Mouse (Mus musculus): ENCODE data around the gene Fzd2.
"Not testable (repeated sequence)": the region's sequence is repeated elsewhere in the genome, so short reads cannot be mapped to it uniquely, and the experiment has no call there.

Fzd2 gene

DNA sequence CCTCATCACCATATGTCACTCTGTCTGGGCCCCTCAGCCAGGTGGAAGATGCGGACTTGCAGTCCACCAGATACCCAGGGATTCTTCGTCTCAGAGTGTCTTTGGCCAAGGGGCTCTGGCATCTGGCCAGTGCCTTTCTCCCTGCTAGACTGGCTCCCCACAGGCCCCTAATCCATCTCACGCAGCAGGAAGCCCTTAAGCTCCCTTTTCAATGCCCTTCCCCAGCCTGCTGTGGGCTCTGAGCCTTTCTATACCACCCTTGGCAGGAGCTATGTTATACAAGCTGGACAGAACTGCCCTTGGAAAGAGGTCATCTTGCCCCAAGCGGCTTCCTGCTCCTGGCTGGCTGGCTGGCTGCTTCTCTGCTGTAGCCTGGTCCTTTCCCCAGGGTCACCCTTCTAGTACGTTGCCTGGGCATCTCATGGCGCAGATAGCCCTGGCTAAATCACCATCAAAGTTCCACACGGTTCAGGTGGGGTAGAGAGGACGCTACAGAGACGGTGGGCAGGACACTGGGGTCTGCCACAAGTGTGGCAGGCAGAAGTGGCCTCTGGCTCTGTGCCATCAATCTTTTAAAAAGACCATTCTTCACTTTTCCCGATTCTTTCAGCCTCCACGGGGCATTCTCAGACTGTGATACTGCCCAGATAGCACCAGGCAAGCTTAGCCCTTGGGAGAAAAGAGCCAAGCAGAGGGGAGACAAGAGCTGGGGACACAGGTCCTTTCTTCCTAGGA, 22.7 kb upstream of the Fzd2 start:
- DNase-seq: no peak

DNA sequence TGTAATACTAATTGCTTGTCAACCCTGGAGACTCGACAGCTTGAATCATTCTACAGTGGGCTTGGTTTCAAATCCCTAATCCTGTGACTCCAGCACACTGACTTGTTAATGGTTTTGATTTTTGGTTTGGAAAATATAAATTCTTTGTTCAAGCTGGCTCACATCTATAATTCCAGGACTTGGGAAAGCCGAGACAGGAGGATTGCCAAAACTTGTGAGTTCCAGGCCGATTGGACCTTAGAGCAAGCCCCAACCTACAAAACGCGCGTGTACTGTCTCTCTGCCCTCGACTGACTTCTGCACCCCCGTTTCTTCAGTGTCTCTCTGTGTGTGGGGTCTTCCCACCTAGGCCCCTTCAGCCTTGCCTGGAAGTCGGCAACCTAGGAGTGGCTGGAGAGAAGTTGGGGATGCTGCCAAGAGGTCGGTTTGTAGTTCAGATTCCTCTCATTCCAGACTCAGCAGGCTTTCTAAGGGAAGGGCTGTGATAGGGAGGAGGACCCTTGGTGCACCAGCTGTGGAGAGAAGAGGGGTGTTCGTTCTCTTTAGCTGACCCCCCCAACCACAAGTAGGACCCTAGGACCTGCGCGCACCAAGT, 22.1 kb upstream of the Fzd2 start:
- DNase-seq: peak; percentile 56 to 58

DNA sequence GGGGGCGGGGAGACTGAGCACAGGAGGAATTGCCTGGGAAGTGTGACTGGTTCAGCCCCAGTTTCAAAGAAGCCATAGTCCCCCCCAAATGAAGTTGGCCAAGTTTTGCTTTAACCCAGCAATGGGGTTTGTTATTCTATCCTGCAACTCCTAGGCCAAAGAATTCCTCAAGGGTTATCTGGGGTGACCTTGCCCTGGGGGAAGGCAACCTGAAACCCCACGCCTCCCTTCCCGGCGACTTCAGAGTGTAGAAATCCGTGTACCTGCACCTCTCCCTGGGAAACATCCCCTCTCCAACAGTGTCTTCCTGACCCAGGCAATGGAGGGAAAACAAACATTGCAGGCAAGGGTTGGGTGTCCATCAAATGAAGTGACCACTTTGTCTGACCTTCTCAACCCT, 21.5 kb upstream of the Fzd2 start:
- DNase-seq: no peak

DNA sequence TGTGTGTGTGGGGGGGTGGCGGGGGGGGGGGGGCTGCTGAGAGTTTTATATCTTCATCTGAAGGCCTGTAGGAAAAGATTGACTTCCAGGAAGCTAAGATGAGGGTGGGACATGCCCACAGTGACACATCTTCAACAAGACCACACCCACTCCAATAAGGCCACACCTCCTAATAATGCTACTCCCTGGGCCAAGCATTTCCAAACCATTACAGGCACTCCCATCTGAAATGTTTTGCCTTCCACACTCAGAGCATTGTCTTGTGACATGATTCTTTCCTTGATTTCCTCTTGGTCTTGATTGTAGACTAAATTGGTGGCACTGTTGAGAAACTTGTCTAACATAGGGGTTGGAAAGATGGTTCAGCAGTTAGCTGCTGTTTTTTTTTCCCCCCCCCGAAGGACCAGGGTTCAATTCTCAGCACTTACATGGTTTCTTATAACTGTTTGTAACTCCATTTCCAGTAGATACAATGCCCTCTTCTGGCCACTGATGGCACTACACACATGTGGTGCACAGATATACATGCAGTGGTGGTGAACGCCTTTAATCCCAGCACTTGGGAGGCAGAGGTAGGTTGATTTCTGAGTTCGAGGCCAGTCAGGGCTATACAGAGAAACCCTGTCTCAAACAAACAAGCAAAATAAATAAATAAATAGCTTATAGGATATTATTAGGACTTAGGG, 17.6 kb upstream of the Fzd2 start:
- DNase-seq: no peak

DNA sequence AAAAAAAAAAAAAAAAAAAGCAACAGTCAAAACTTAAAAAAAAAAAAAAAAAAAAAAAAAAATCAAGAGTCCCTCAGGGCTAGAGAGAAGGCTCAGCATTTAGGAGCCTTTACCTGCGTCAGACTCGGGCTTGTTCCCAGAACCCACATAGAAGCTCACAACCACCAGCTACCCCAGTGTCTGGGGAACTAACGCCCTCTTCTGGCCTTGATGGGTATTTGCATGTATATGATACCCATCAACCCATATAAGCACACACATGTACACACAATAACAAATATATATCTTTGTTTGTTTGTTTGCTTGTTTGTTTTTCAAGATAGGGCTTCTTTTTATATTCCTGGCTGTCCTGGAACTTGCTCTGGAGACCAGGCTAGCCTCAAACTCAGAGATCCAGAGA, 16.6 kb upstream of the Fzd2 start:
- DNase-seq: no peak

DNA sequence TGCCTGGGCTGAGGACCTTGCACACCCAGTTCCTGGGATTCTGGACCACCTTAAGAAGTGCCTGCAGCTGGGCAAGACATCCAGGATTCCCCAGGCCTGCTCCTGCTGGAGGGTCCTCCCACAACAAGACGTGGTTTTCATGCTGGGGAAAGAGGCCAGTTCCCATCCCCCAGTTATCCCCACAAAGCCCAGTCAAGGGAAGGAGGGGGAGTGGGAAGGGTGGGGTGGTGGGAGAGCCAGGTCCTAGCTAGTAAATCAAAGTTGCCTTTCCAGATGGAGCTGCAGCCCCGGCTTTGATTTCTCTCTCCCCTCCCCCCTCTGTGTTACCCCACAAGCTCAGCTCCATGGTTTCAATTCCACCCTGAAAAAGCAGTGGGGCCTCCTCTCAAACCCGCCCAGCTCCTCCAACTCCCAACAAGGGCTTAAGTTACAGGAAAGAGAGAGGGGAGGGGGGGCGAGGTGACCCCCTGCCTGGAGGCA, 8.8 kb upstream of the Fzd2 start:
- DNase-seq: no peak

DNA sequence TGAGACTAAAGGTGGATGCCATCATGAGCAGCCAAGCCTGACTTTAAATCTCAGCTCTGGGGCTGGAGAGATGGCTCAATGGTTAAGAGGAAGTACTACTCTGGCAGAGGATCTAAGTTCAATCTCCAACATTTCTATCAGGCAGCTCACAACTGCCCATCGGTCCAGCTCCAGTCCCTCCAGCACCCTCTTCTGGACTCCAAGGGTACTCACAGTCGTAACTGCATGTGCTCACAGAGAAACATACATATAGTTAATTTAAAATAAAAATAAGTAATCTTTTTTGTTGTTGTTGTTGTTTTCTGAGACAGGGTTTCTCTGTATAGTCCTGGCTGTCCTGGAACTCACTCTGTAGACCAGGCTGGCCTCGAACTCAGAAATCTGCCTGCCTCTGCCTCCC, 4.3 kb upstream of the Fzd2 start:
- no peak for DNase-seq

DNA sequence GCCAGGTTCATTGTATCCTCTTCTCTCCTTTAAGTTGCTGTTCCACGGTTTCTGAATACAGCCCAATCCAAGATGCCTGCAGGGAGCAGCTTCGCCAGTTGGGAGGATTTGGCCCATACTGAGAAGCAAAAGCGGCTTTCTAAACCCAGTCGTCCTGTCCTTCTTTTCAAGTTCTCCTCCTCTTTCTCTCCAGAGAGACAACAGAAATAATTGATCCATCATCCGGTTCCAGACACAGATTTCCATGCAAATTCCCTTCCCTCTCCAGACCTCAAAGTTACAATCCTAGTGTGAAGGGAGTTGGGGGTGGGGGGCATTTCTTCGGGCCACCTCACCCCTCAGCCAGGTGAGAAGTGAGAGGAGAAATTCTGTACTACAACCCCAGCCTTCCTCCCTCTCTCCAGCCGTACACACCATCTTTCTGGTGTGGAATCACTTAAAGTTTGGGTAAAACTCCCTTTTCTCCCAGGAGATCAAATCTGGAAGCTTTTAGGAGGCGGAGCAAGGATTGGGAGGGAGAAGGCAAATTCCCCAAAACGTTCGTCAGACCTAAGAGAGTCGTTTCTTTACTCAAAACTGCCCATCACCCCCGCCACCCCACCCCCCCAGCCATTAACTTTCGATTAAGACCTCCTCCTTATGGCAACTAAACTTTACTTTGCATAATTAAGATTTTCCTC, 1.2 kb upstream of the Fzd2 start:
- DNase-seq: peak in 1 of 2 experiments; percentile 20

DNA sequence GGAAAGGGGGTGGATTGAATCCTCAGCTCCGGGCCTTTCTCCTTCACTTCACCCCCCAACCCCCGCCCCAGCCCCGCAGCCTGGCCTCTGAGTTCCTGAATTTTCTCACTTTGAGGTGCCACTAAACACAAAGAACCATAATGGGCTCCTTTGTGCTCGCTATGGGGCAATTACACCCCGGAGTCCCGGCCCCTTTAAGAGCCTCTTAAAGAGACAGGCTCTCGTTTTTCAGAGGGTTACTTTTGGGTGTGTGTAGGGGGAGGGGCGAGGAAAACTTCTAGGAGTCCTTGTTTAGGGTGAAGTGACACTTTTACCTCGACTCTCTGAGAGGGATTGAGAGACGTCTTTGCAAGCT, 723 bp upstream of the Fzd2 start:
- peak; percentile 52 to 69 for DNase-seq

DNA sequence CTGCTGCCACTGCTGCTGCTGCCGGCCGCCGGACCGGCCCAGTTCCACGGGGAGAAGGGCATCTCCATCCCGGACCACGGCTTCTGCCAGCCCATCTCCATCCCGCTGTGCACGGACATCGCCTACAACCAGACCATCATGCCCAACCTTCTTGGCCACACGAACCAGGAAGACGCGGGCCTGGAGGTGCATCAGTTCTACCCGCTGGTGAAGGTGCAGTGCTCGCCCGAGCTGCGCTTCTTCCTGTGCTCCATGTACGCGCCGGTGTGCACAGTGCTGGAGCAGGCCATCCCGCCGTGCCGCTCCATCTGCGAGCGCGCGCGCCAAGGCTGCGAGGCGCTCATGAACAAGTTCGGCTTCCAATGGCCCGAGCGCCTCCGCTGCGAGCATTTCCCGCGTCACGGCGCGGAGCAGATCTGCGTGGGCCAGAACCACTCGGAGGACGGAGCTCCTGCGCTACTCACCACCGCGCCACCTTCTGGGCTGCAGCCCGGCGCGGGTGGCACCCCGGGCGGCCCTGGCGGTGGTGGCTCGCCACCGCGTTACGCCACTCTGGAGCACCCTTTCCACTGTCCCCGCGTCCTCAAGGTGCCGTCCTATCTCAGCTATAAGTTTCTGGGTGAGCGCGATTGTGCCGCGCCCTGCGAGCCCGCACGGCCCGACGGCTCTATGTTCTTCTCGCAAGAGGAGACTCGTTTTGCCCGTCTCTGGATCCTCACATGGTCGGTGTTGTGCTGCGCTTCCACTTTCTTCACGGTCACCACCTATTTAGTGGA, 769 bp downstream of the Fzd2 start:
- peak; percentile 14 to 28 for DNase-seq

DNA sequence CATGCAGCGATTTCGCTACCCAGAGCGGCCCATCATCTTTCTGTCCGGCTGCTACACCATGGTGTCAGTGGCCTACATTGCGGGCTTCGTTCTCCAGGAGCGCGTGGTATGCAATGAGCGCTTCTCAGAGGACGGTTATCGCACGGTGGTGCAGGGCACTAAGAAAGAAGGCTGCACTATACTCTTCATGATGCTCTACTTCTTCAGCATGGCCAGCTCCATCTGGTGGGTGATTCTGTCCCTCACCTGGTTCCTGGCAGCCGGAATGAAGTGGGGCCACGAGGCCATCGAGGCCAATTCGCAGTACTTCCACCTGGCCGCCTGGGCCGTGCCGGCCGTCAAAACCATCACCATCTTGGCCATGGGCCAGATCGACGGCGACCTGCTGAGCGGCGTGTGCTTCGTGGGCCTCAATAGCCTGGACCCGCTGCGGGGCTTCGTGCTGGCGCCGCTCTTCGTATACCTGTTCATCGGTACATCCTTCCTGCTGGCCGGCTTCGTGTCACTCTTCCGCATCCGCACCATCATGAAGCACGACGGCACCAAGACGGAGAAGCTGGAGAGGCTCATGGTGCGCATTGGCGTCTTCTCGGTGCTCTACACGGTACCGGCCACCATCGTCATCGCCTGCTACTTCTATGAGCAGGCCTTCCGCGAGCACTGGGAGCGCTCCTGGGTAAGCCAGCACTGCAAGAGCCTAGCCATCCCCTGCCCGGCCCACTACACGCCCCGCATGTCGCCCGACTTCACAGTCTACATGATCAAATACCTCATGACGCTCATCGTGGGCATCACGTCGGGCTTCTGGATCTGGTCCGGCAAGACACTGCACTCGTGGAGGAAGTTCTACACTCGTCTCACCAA, 1.6 kb downstream of the Fzd2 start:
- DNase-seq: peak in 1 of 2 experiments; percentile 9

DNA sequence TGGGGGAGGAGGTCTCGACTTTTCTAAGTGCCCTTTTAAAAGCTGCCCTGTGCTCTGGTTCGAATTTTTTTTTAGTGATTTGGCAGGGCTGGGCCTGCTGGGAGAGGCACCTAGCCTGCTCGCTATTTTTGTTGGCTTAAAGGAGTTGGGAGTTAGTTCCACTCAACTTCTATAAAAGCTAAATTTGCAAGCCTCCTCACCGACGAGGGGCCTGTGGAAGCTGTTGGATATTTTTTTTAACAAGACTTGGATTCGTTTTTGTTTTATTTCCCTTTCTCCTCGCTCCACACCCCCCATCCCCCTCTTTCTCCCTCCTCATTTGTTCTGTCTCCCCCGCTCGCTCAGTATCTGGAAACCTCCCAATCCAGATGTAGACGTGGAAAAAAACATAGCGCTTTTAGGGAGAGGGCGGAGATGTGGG, 2.6 kb downstream of the Fzd2 start:
- DNase-seq: no peak

DNA sequence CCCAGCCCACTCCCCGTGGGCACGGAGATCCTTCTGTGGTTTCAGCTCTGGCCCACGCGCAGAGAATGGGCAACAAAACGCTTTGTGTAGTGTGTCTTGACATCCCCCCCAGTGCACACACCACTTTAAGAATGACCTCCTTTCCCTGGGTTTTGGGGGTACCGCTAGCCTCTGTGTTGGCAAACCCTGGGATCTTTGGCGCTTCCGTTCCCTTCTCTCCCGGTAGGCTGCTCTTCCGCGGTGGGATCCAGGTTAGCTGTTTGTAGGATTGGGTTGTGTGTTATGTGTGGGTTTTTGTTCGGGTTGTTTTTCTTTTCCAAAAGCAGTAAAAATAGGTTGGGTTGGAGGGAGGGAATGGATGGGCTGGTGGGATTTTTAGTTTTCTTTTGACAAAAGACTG, 3.0 kb downstream of the Fzd2 start:
- not testable (repeated sequence) for DNase-seq

DNA sequence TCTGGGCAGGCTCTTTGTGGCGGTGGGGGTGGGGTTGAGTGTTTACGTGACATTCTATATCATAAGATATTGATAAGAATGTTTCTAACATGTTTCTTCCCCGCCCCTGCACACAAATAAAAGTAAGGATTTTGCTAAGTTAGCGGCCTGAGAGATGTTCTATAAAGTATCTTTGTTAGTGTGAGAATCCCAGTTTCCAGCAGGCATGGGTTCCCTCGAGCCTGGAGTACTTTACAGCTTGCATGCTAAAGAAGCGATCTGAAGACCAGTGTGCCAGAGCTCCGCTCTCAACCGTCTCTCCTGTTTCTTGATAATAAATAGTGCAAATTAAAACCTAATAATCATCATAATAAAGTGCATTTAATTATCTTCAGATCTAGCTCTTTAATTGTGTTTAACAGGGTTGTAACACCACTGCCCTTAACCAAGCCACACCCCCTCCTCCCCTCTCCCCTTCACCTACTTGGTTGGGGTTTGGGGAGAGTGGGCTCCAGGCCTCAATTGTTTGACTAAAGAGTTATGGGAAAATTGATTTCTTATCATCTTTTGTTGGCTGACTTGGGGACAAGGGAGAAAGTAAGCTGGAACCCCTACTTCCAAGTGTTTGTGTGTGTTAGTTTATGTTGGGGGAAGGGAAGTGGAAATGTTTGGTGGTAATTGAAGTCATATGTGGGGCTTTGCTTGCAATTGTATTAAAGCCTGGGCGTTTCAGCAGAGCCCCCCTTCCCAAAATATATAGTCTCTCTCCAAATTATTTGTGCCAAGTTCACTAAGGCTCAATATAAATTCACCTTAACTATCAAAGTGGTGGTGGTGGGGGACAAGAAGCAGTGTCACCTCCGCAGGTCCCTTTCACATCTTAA, 3.7 kb downstream of the Fzd2 start:
- DNase-seq: no peak

DNA sequence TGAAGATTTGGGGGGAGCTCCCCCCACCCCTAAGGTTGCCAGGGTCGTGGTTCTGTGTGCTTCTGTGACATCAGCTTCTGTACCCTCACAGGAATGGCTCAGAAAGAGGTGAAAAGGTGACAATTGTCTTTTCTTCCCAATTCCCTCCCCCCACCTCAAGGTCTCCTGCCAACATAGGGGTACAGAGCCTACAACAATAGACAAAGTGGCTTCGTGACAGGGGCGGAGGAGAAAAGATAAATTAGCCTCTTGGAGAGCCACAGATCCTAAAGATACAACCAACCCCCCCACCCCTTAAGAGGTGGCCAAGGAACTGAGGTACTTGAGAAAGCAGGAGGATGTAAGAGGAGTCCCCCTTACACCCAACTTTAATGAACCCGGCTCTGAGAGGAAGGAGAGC, 4.5 kb downstream of the Fzd2 start:
- DNase-seq: no peak

DNA sequence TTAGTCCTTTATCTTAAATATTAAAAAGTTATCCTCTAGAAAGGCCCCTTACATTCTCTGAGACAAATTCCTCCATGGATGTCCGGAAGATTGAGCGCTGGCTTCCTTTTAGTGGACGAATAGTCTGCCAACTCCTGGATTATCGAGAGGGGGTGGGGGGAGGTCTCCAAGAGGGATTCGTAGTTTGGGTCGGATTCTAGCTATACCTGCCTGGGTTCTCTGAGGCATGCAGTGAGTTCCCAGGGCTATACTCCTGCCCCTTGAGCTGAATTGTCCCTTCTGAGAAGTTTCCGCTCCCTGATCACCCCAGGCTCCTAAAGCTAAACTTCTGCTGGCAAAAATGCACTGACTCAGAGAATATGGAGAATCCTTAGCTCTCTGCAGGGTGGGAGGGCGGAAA, 5.3 kb downstream of the Fzd2 start:
- no peak for DNase-seq

DNA sequence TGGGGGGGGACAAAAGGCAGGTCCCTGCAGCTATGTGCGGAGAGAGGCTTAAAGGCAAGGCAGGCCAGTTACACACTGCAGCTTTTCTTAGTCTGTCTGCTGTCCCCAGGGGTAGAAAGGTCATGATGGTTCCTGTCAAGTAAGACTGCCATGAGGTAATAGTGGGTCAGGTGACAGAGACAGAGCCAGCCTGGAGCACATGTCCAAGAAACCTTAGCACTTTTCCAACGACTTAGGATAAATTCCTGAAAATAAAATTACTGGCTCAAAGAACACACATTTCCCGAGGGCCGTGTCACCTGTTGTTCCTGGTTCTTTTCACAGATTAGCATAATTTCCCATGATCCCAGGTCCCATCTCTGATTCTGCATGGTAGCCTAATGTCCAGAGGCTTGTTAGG, 6.1 kb downstream of the Fzd2 start:
- no peak for DNase-seq

DNA sequence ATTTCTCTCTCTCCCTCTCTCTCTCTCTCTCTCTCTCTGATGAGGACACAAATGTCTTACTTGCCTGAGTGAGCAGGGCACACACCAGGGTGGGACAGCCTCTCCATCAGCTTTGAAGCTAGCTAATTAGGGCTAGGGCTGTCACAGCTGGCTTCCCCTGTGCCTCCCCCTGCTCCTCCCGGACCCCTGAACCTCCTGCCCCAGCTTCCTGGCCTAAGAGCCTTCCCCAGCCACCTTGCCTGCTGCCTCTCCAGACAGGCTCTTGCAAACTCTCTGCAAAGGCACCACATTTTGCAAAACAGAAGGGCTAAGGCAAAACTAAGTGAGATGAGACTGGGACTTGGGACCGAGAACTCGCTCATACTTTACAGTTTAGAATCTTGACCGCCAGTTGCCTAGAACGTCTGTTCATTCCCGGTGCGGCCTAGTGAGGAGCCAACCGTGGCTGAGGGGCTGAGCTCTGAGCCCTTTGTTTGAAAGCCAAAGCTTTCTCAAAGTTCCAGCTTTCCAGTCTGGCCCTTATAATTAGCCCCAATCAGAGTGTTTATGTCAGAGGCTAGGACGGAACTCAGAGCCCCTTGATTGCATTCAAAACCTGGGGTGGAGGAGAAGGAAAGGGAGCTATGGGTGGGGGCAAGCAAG, 6.6 kb downstream of the Fzd2 start:
- no peak for DNase-seq

DNA sequence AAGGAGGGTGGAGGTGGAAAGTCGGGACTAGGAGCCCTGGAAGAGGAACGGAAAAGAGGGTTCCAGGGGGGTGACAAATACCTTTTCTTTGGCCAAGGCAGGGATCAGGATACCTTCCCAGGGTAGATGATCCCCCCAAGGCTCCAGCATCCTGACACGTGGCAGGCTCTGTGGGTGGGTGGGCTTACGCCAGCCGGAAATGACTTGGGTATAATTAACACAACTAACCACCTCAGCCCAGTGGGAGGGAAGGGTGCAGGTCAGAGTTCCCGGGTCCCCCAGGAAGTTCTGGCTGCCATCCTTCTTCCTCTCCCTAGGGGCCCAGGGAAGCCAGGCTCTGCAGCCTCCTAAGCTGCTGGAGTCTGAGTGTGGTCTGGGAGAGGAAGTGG, 7.1 kb downstream of the Fzd2 start:
- DNase-seq: no peak

DNA sequence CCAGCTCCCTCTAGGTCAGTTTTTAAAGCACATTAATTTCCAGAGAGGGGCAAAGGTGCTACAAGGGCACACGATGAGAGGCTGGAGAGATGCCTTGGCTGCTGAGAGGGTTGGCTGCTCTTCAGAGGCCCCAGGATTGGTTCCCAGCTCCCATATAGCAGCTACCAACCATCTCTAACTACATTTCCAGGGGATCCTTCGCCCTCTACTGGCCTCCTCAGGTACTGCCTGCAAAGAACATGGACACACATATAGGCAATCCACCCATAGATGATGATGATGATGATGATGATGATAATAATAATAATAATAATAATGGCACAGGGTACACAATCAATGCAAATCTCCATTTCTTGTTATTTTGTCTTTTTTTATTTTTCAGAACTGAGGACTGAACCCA, 15.3 kb downstream of the Fzd2 start:
- no peak for DNase-seq
